ENCODE assay signal across 8 mouse cellular contexts in the genomic region with DNA sequence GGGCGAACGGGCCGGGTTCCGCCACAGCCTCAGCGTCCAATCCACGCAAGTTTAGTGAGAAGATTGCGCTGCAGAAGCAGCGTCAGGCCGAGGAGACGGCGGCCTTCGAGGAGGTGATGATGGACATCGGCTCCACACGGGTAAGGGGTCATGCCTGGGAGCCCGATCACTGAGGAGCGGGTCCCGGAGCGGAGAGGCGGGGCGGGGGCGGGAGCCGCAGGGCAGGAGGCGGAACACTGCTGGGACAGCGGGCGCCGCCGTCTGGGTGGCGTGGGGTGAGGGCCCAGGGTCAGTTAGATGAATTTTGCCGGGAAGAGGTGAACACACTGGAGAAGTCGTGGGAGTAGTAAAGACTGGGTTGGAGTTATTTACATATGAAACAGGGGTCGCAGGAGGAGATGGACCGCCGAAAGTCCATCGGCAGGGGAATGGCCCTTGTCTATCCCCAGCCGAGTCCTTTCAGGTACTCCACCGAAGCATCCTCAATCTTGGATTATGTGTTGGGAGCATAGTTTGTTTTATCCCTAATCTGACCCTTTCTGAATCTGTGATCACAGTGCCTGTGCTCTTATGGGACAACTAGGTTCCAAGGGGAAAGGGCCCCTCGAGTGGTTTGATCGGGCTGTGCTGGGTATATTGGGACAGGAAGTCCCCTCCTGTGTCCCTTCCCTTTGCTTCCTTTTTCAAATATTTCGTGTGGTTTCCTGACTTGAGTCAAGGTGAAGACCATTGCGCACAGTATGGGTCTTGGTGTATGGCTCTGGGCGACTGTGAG. TPM values are rescaled to one million over a fixed set of nuclear protein-coding genes. Genes with fewer than 3 reads are reported as not detected.
DNase-seq lines count a peak whose midpoint lies in the region; ATAC-seq and TF ChIP-seq lines count a peak whose summit lies in the region.

No protein-coding gene starts in this region.

- TF ChIP-seq CTCF in E14TG2a.4 (conservative IDR thresholded peaks at IDR 0.05; ENCODE audit: low read length), result no peak
- peak; percentile 38 for TF ChIP-seq CTCF in intestine, postnatal 0 days (IDR thresholded peaks at IDR 0.05; ENCODE audit: low read depth)

- H3K27ac ChIP-seq in heart, embryonic 10.5 days, result peak overlapping the region; percentile 95
- H3K27ac ChIP-seq in embryonic facial prominence, embryonic 15.5 days (replicated peaks), result peak overlapping the region; percentile 85
- peak overlapping the region; percentile 81 for H3K27ac ChIP-seq in intestine, postnatal 0 days (ENCODE audit: low read depth, low read length)
- H3K27ac ChIP-seq in midbrain, embryonic 13.5 days, result peak overlapping the region; percentile 83

- H3K27me3 ChIP-seq in heart, embryonic 10.5 days (ENCODE audit: insufficient read depth, poor library complexity, severe bottlenecking), result no peaks in the 10 kb centered on the region
- H3K27me3 ChIP-seq in E14TG2a.4 (ENCODE audit: insufficient read depth, low read length), result no peaks in the 10 kb centered on the region
- H3K27me3 ChIP-seq in embryonic facial prominence, embryonic 15.5 days, result no peaks in the 10 kb centered on the region
- H3K27me3 ChIP-seq in intestine, postnatal 0 days (replicated peaks; ENCODE audit: control insufficient read depth, insufficient read depth, low read length), result no peaks in the 10 kb centered on the region
- no peaks in the 10 kb centered on the region for H3K27me3 ChIP-seq in midbrain, embryonic 13.5 days

- peak overlapping the region; percentile 82 for H3K9ac ChIP-seq in embryonic facial prominence, embryonic 15.5 days
- H3K9ac ChIP-seq in intestine, postnatal 0 days (ENCODE audit: low read depth, low read length), result peak overlapping the region; percentile 85
- peak overlapping the region; percentile 81 for H3K9ac ChIP-seq in midbrain, embryonic 13.5 days (replicated peaks)

- H3K4me1 ChIP-seq in heart, embryonic 10.5 days, result peaks cover 13% of the 10 kb centered on the region
- peaks cover 32% of the 10 kb centered on the region for H3K4me1 ChIP-seq in E14TG2a.4 (replicated peaks; ENCODE audit: low read depth, low read length)
- peaks cover 19% of the 10 kb centered on the region for H3K4me1 ChIP-seq in embryonic facial prominence, embryonic 15.5 days
- 0 out of 2 replicates have a peak, but pooled peaks cover 4% of the 10 kb centered on the region for H3K4me1 ChIP-seq in intestine, postnatal 0 days (replicated peaks; ENCODE audit: control insufficient read depth, insufficient read depth, low read length)
- peaks cover 21% of the 10 kb centered on the region for H3K4me1 ChIP-seq in midbrain, embryonic 13.5 days (replicated peaks)

- H3K4me3 ChIP-seq in heart, embryonic 10.5 days, result peak overlapping the region; percentile 88
- peak overlapping the region; percentile 98 for H3K4me3 ChIP-seq in E14TG2a.4 (replicated peaks; ENCODE audit: low read length)
- H3K4me3 ChIP-seq in embryonic facial prominence, embryonic 15.5 days (replicated peaks), result peak overlapping the region; percentile 95
- H3K4me3 ChIP-seq in intestine, postnatal 0 days (ENCODE audit: low read depth, low read length), result peak overlapping the region; percentile 91
- H3K4me3 ChIP-seq in midbrain, embryonic 13.5 days (replicated peaks), result peak overlapping the region; percentile 87

- DNase-seq in heart, embryonic 10.5 days (ENCODE audit: low spot score), result no peak
- DNase-seq in heart, adult 8-10 months (ENCODE audit: low spot score), result no peak
- DNase-seq in ovary, postnatal 10 days (ENCODE audit: low spot score), result no peak
- no peak for DNase-seq in frontal cortex, postnatal 36 days (ENCODE audit: low spot score in 2 of 2)

- ATAC-seq in embryonic facial prominence, embryonic 15.5 days (ENCODE audit: insufficient number of reproducible peaks, low FRiP score, low TSS enrichment, low read depth), result peak; percentile 63
- peak; percentile 53 for ATAC-seq in intestine, postnatal 0 days
- ATAC-seq in midbrain, embryonic 13.5 days, result peak; percentile 80

- H3K9me3 ChIP-seq in heart, embryonic 10.5 days, result no peaks in the 10 kb centered on the region
- no peaks in the 10 kb centered on the region for H3K9me3 ChIP-seq in E14TG2a.4 (ENCODE audit: low read length)
- H3K9me3 ChIP-seq in embryonic facial prominence, embryonic 15.5 days (replicated peaks), result no peaks in the 10 kb centered on the region
- no peaks in the 10 kb centered on the region for H3K9me3 ChIP-seq in intestine, postnatal 0 days (ENCODE audit: control insufficient read depth)
- no peaks in the 10 kb centered on the region for H3K9me3 ChIP-seq in midbrain, embryonic 13.5 days

- H3K4me2 ChIP-seq in embryonic facial prominence, embryonic 15.5 days (replicated peaks), result peak overlapping the region; percentile 76
- peak overlapping the region; percentile 74 for H3K4me2 ChIP-seq in intestine, postnatal 0 days (replicated peaks; ENCODE audit: low read depth)
- H3K4me2 ChIP-seq in midbrain, embryonic 13.5 days (replicated peaks), result peak overlapping the region; percentile 92

- peaks cover 61% of the 10 kb centered on the region for H3K36me3 ChIP-seq in heart, embryonic 10.5 days
- H3K36me3 ChIP-seq in E14TG2a.4 (ENCODE audit: insufficient read depth, low read length), result peaks cover 67% of the 10 kb centered on the region
- peaks cover 45% of the 10 kb centered on the region for H3K36me3 ChIP-seq in embryonic facial prominence, embryonic 15.5 days
- peaks cover 34% of the 10 kb centered on the region for H3K36me3 ChIP-seq in intestine, postnatal 0 days (ENCODE audit: control insufficient read depth, insufficient read depth)
- peaks cover 41% of the 10 kb centered on the region for H3K36me3 ChIP-seq in midbrain, embryonic 13.5 days

- under 1% methylated on average over 41 of the region's 41 CpGs for WGBS in heart, embryonic 10.5 days
- under 1% methylated on average over 41 of the region's 41 CpGs for WGBS in embryonic facial prominence, embryonic 15.5 days
- under 1% methylated on average over 41 of the region's 41 CpGs for WGBS in intestine, postnatal 0 days
- 2% methylated on average over 41 of the region's 41 CpGs for WGBS in midbrain, embryonic 13.5 days

RNA-seq across cellular contexts. Expression of gene Crtc2, which starts 0.6 kb away (rescaled TPM):
- 14.4 and 21.6 TPM in 2 replicates for polyA plus RNA-seq in heart, embryonic 10.5 days (2016; fragmentation: Nextera tagmentation; extraction: Ambion mirVana)
- 10 to 100 TPM; 16.0 to 18.5 (median 16.4) TPM for total RNA-seq in heart, adult 8-10 months (2022)
- polyA plus RNA-seq in embryonic facial prominence, embryonic 15.5 days (2015; fragmentation: Nextera tagmentation; extraction: Ambion mirVana), result 24.7 and 27.8 TPM in 2 replicates
- 12.2 and 14.9 TPM in 2 replicates for polyA plus RNA-seq in intestine, postnatal 0 days (2015; fragmentation: Nextera tagmentation; extraction: Ambion mirVana)
- polyA plus RNA-seq in midbrain, embryonic 13.5 days (2015; fragmentation: Nextera tagmentation; extraction: Ambion mirVana), result 16.9 and 21.4 TPM in 2 replicates

RNA-seq across cellular contexts. Expression of gene Slc39a1, which starts 6.6 kb away (rescaled TPM):
- polyA plus RNA-seq in heart, embryonic 10.5 days (2016; fragmentation: Nextera tagmentation; extraction: Ambion mirVana), result 51.3 and 79.6 TPM in 2 replicates
- 10 to 100 TPM; 65.1 to 79.2 (median 75.5) TPM for total RNA-seq in heart, adult 8-10 months (2022)
- 107 and 115 TPM in 2 replicates for polyA plus RNA-seq in embryonic facial prominence, embryonic 15.5 days (2015; fragmentation: Nextera tagmentation; extraction: Ambion mirVana)
- 153 and 158 TPM in 2 replicates for polyA plus RNA-seq in intestine, postnatal 0 days (2015; fragmentation: Nextera tagmentation; extraction: Ambion mirVana)
- polyA plus RNA-seq in midbrain, embryonic 13.5 days (2015; fragmentation: Nextera tagmentation; extraction: Ambion mirVana), result 57.0 and 60.9 TPM in 2 replicates

RNA-seq across cellular contexts. Expression of gene Dennd4b, which starts 10.4 kb away (rescaled TPM):
- polyA plus RNA-seq in heart, embryonic 10.5 days (2016; fragmentation: Nextera tagmentation; extraction: Ambion mirVana), result 4.6 and 7.0 TPM in 2 replicates
- 10 to 100 TPM; 38.0 to 39.3 (median 38.7) TPM for total RNA-seq in heart, adult 8-10 months (2022)
- polyA plus RNA-seq in embryonic facial prominence, embryonic 15.5 days (2015; fragmentation: Nextera tagmentation; extraction: Ambion mirVana), result 4.0 and 4.5 TPM in 2 replicates
- polyA plus RNA-seq in intestine, postnatal 0 days (2015; fragmentation: Nextera tagmentation; extraction: Ambion mirVana), result 0.93 and 0.94 TPM in 2 replicates
- 5.9 and 6.6 TPM in 2 replicates for polyA plus RNA-seq in midbrain, embryonic 13.5 days (2015; fragmentation: Nextera tagmentation; extraction: Ambion mirVana)

RNA-seq across cellular contexts. Expression of gene Creb3l4, which starts 11.3 kb away (rescaled TPM):
- 2.1 and 2.2 TPM in 2 replicates for polyA plus RNA-seq in heart, embryonic 10.5 days (2016; fragmentation: Nextera tagmentation; extraction: Ambion mirVana)
- total RNA-seq in heart, adult 8-10 months (2022), result under 1 TPM in 2 of 4 experiments, not detected in 2; 0.38 to 0.81 TPM
- polyA plus RNA-seq in embryonic facial prominence, embryonic 15.5 days (2015; fragmentation: Nextera tagmentation; extraction: Ambion mirVana), result 6.1 and 7.3 TPM in 2 replicates
- polyA plus RNA-seq in intestine, postnatal 0 days (2015; fragmentation: Nextera tagmentation; extraction: Ambion mirVana), result 7.5 and 8.6 TPM in 2 replicates
- polyA plus RNA-seq in midbrain, embryonic 13.5 days (2015; fragmentation: Nextera tagmentation; extraction: Ambion mirVana), result 3.3 and 3.4 TPM in 2 replicates

RNA-seq across cellular contexts. Expression of gene Jtb, which starts 23.2 kb away (rescaled TPM):
- 75.1 and 92.0 TPM in 2 replicates for polyA plus RNA-seq in heart, embryonic 10.5 days (2016; fragmentation: Nextera tagmentation; extraction: Ambion mirVana)
- 10 to 100 TPM; 40.2 to 51.1 (median 42.2) TPM for total RNA-seq in heart, adult 8-10 months (2022)
- 111 and 121 TPM in 2 replicates for polyA plus RNA-seq in embryonic facial prominence, embryonic 15.5 days (2015; fragmentation: Nextera tagmentation; extraction: Ambion mirVana)
- polyA plus RNA-seq in intestine, postnatal 0 days (2015; fragmentation: Nextera tagmentation; extraction: Ambion mirVana), result 169 and 172 TPM in 2 replicates
- 90.2 and 97.6 TPM in 2 replicates for polyA plus RNA-seq in midbrain, embryonic 13.5 days (2015; fragmentation: Nextera tagmentation; extraction: Ambion mirVana)
